Comparison of ENCODE assay signal across 11 mouse cellular contexts in the genomic region with DNA sequence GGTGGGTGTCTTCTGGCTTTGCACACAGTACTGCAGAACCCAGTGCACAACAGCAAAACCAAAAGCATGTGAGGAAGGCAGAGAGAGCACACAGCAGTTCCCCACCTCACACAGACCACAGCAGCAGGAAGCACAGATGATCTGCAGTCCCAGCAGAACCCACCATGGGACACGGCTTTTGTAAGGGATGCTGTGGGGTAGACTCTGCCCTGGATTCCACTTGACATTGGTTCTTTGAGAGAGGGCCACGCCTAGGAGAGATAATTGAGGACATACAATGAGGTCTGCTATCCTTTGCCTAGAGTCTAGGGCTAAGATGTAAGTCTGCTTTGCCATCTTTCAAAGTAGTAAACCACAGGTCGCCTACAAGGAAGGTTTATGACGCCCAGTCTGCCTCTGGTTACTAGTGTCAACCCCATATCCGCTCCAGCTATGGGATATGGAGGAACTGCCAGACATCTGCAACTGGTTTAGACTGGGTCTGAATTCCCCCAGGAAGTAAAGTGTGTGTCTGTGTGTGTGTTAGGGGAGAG.
DNase-seq lines count a peak whose midpoint lies in the region; ATAC-seq and TF ChIP-seq lines count a peak whose summit lies in the region.
"Had no signal": no experiment of that assay in that cellular context is flagged by ENCODE, and none has a peak within 500 bp of the region (broad histone marks: within the 10 kb centered on the region; RNA-seq: fewer than 3 reads in every experiment).

No protein-coding gene starts in this region.

- no peak overlapping the region for H3K27ac ChIP-seq in intestine, postnatal 0 days (ENCODE audit: low read depth, low read length)
- no peak overlapping the region for H3K27ac ChIP-seq in intestine, embryonic 15.5 days
- peak overlapping the region; percentile 67 for H3K27ac ChIP-seq in embryonic facial prominence, embryonic 14.5 days (replicated peaks; ENCODE audit: low read depth, low read length)

- peak; percentile 65 for ATAC-seq in intestine, postnatal 0 days
- ATAC-seq in intestine, embryonic 15.5 days, result no peak
- peak; percentile 41 for ATAC-seq in embryonic facial prominence, embryonic 14.5 days (ENCODE audit: low read depth)
- ATAC-seq in megakaryocyte, adult 5-6 weeks (ENCODE audit: poor library complexity, severe bottlenecking), result peak; percentile 62; the same call in 1 of the 2 replicates

- no peak overlapping the region for H3K9ac ChIP-seq in intestine, postnatal 0 days (ENCODE audit: low read depth, low read length)
- H3K9ac ChIP-seq in intestine, embryonic 15.5 days, result no peak overlapping the region
- no peak overlapping the region for H3K9ac ChIP-seq in embryonic facial prominence, embryonic 14.5 days (ENCODE audit: low read depth, low read length)

- intact Hi-C loops in left cerebral cortex, postnatal 4 days (cut with DNase I), result no loop called here

- no peak overlapping the region for H3K4me2 ChIP-seq in intestine, postnatal 0 days (replicated peaks; ENCODE audit: low read depth)
- no peak overlapping the region for H3K4me2 ChIP-seq in intestine, embryonic 15.5 days (replicated peaks)
- peak overlapping the region; percentile 1 for H3K4me2 ChIP-seq in embryonic facial prominence, embryonic 14.5 days (ENCODE audit: low read depth, low read length)

- WGBS in intestine, postnatal 0 days, result 49% methylated on average over 5 of the region's 5 CpGs
- WGBS in intestine, embryonic 15.5 days, result 72% methylated on average over 5 of the region's 5 CpGs
- WGBS in embryonic facial prominence, embryonic 14.5 days, result 36% methylated on average over 5 of the region's 5 CpGs

- no peaks in the 10 kb centered on the region for H3K36me3 ChIP-seq in intestine, postnatal 0 days (ENCODE audit: control insufficient read depth, insufficient read depth)
- no peaks in the 10 kb centered on the region for H3K36me3 ChIP-seq in intestine, embryonic 15.5 days
- no peaks in the 10 kb centered on the region for H3K36me3 ChIP-seq in embryonic facial prominence, embryonic 14.5 days (ENCODE audit: control insufficient read depth, insufficient read depth, low read length)

- H3K4me3 ChIP-seq in intestine, postnatal 0 days (ENCODE audit: low read depth, low read length), result no peak overlapping the region
- no peak overlapping the region for H3K4me3 ChIP-seq in intestine, embryonic 15.5 days (replicated peaks)
- H3K4me3 ChIP-seq in embryonic facial prominence, embryonic 14.5 days (ENCODE audit: low read depth, low read length), result no peak overlapping the region

- no peaks in the 10 kb centered on the region for H3K27me3 ChIP-seq in intestine, postnatal 0 days (replicated peaks; ENCODE audit: control insufficient read depth, insufficient read depth, low read length)
- no peaks in the 10 kb centered on the region for H3K27me3 ChIP-seq in intestine, embryonic 15.5 days (replicated peaks)
- H3K27me3 ChIP-seq in embryonic facial prominence, embryonic 14.5 days (replicated peaks; ENCODE audit: control insufficient read depth, insufficient read depth, low read length), result no peaks in the 10 kb centered on the region
- H3K27me3 ChIP-seq: CH12.LX had no signal

- H3K9me3 ChIP-seq in intestine, postnatal 0 days (ENCODE audit: control insufficient read depth), result no peaks in the 10 kb centered on the region
- H3K9me3 ChIP-seq in intestine, embryonic 15.5 days, result no peaks in the 10 kb centered on the region
- no peaks in the 10 kb centered on the region for H3K9me3 ChIP-seq in embryonic facial prominence, embryonic 14.5 days (ENCODE audit: control insufficient read depth, low read length)

- no peak for TF ChIP-seq CTCF in intestine, postnatal 0 days (IDR thresholded peaks at IDR 0.05; ENCODE audit: low read depth)

- peak; percentile 53 for DNase-seq in embryonic facial prominence, embryonic 14.5 days (ENCODE audit: low spot score)
- DNase-seq in thymus, postnatal 10 days (ENCODE audit: low spot score in 2 of 2), result peak; percentile 56 to 63
- no peak for DNase-seq in kidney, adult 18-20 months
- no peak for DNase-seq in adrenal gland, postnatal 36 days
- DNase-seq in left cerebral cortex, postnatal 4 days, result no peak
- DNase-seq: cerebellum, adult 11 months; layer of hippocampus, adult 9-11 months had no signal

- H3K4me1 ChIP-seq in intestine, postnatal 0 days (replicated peaks; ENCODE audit: control insufficient read depth, insufficient read depth, low read length), result no peaks in the 10 kb centered on the region
- H3K4me1 ChIP-seq in intestine, embryonic 15.5 days (replicated peaks), result no peaks in the 10 kb centered on the region
- peaks cover 13% of the 10 kb centered on the region; the same call in 1 of the 2 replicates for H3K4me1 ChIP-seq in embryonic facial prominence, embryonic 14.5 days (ENCODE audit: control insufficient read depth, insufficient read depth, low read length)

Comparison
In these comparisons a context has a peak if more than half of its experiments do, and no peak if none do; other contexts are left out.
1. DNase-seq: peak in embryonic facial prominence, embryonic 14.5 days (single experiment) and thymus, postnatal 10 days (2 of 2); none in kidney, adult 18-20 months (single experiment), adrenal gland, postnatal 36 days (0 of 2) and left cerebral cortex, postnatal 4 days (single experiment).